Mouse (Mus musculus) stomach, postnatal 0 days (tissue): ENCODE results near the gene Gm20489.

Source experiments
- CTCF ChIP-seq: IDR thresholded peaks from 2 replicates; pipeline ENCODE4 v1.5.1; 2016; ENCODE audit warnings: antibody characterized with exemption, low read depth, mild to moderate bottlenecking, moderate library complexity
- EP300 ChIP-seq: optimal IDR thresholded peaks from 2 replicates; pipeline ENCODE3; 2016; ENCODE audit warnings: antibody characterized with exemption

- TF ChIP-seq CTCF (no peak), EP300 (no peak)
Observed at GRCm38 (mm10) chrX:101266631-101267030, 2.2 kb downstream of the Gm20489 start.
